34 mouse cellular contexts compared by ENCODE assay signal in genomic region chr4:89530050-89530911, GRCm38 (mm10).
DNase-seq lines count a peak whose midpoint lies in the region; ATAC-seq and TF ChIP-seq lines count a peak whose summit lies in the region.
"Had no signal": no experiment of that assay in that cellular context is flagged by ENCODE, and none has a peak within 500 bp of the region (broad histone marks: within the 10 kb centered on the region; RNA-seq: fewer than 3 reads in every experiment).

No protein-coding gene starts in this region.

- POLR2A ChIA-PET in Patski (lab: Charles Lee): interaction anchor here (0.9 kb wide), 1 partner anchor 393 kb away, joined by 4 read pairs; no protein-coding TSS in a partner anchor

- H3K79me2 ChIP-seq in C2C12 (ENCODE audit: control insufficient read depth, insufficient read depth) (no peaks in the 10 kb centered on the region), myocyte (ENCODE audit: control insufficient read depth, insufficient read depth) (no peaks in the 10 kb centered on the region)

- H3K36me3 ChIP-seq in C2C12 (ENCODE audit: control insufficient read depth, insufficient read depth) (no peaks in the 10 kb centered on the region), myocyte (ENCODE audit: control insufficient read depth, insufficient read depth) (no peaks in the 10 kb centered on the region)
- H3K36me3 ChIP-seq: embryonic facial prominence, embryonic 10.5 days; embryonic facial prominence, embryonic 15.5 days; forebrain, embryonic 12.5 days; heart, embryonic 12.5 days; hindbrain, embryonic 10.5 days; liver, embryonic 12.5 days; midbrain, embryonic 13.5 days had no signal

- ATAC-seq in Patski: peak; percentile 46
- ATAC-seq: forebrain, postnatal 0 days; hindbrain, embryonic 16.5 days; intestine, postnatal 0 days; liver, embryonic 12.5 days; lung, postnatal 0 days; midbrain, embryonic 13.5 days had no signal

- intact Hi-C loops in left cerebral cortex, postnatal 25 days (cut with DNase I): no loop called here
- intact Hi-C loops in left cerebral cortex, postnatal 10 days (cut with DNase I): no loop called here
- intact Hi-C loops in gastrocnemius, postnatal 36 days (cut with DNase I): no loop called here

- DNase-seq in left cerebral cortex, postnatal 25 days (ENCODE audit: low spot score in 2 of 2): peak; percentile 15 to 72
- no peak for DNase-seq in left cerebral cortex, postnatal 10 days (ENCODE audit: extremely low spot score in 1 of 2, low spot score in 2 of 2)
- no peak for DNase-seq in Patski (ENCODE audit: low read depth, low spot score)
- no peak for DNase-seq in adrenal gland, adult 18-20 months (ENCODE audit: low spot score in 2 of 2)
- DNase-seq in gastrocnemius, postnatal 36 days: no peak
- no peak for DNase-seq in testis, postnatal 14 days (ENCODE audit: low spot score)
- DNase-seq: adrenal gland, adult 8-10 months; cerebellum, adult 8-10 months; cerebellum, postnatal 25 days; forebrain, postnatal 0 days; gastrocnemius, adult 2 months; heart, adult 2 months; kidney, adult 9 months; kidney, postnatal 25 days; left cerebral cortex, postnatal 4 days; lung, adult 18-20 months; right cerebral cortex, postnatal 14 days; spleen, adult 18-20 months; thymus, adult 2 months; thymus, postnatal 4 days had no signal

- no peak for TF ChIP-seq POLR2A in myocyte (IDR thresholded peaks at IDR 0.05; ENCODE audit: insufficient read length, low read depth)

- no peak overlapping the region for H3ac ChIP-seq in C2C12 (ENCODE audit: control insufficient read depth, insufficient read length, low read depth)
- H3ac ChIP-seq in myocyte (ENCODE audit: control insufficient read depth, insufficient read length): no peak overlapping the region

- H3K79me3 ChIP-seq in C2C12 (ENCODE audit: low read depth): no peaks in the 10 kb centered on the region

- no peak for TF ChIP-seq CTCF in C2C12 (IDR thresholded peaks at IDR 0.05; ENCODE audit: control insufficient read depth, insufficient read depth, insufficient read length)
- TF ChIP-seq CTCF in Patski (IDR thresholded peaks at IDR 0.05): no peak

- H3K27me3 ChIP-seq in C2C12 (ENCODE audit: control insufficient read depth, insufficient read depth, insufficient read length) (no peaks in the 10 kb centered on the region), Patski (no peaks in the 10 kb centered on the region), myocyte (ENCODE audit: control insufficient read depth, insufficient read depth, insufficient read length) (no peaks in the 10 kb centered on the region)

- H3K4me3 ChIP-seq in C2C12 (ENCODE audit: insufficient read depth, poor library complexity, severe bottlenecking): no peak overlapping the region
- no peak overlapping the region for H3K4me3 ChIP-seq in myocyte
- H3K4me3 ChIP-seq: embryonic facial prominence, embryonic 10.5 days; embryonic facial prominence, embryonic 15.5 days; forebrain, embryonic 12.5 days; gastrocnemius, adult 2 months; heart, adult 2 months; heart, embryonic 12.5 days; hindbrain, embryonic 10.5 days; layer of hippocampus, adult 2 months; left cerebral cortex, adult 2 months; liver, embryonic 12.5 days; midbrain, embryonic 13.5 days had no signal

- H3K4me2 ChIP-seq in myocyte (ENCODE audit: low read depth): peak overlapping the region; percentile 57
- H3K4me2 ChIP-seq: embryonic facial prominence, embryonic 15.5 days; forebrain, embryonic 12.5 days; heart, embryonic 12.5 days; liver, embryonic 12.5 days; midbrain, embryonic 13.5 days had no signal

- CTCF ChIA-PET in Patski (lab: Charles Lee): interaction anchor here (0.8 to 1.5 kb wide), 3 partner anchors 16 to 385 kb away, joined by 3 to 4 read pairs (median 4); no protein-coding TSS in a partner anchor

- in situ Hi-C loops in Patski (cut with MboI; ENCODE audit: low pct_unique_long_range_greater_than_20kb): loop anchor here (10.0 kb wide), 1 partner anchor 165 kb away; no protein-coding TSS in a partner anchor

TF ChIP-seq in C2C12, 6 proteins besides CTCF, POLR2A, EP300 and RAD21:
- TF ChIP-seq CEBPB (IDR thresholded peaks at IDR 0.05; ENCODE audit: low read depth) (peak; percentile 44), MAX (IDR thresholded peaks at IDR 0.05) (no peak), MYOG (IDR thresholded peaks at IDR 0.05; ENCODE audit: control insufficient read depth, extremely low read depth, insufficient read length) (no peak), FOSL1 (IDR thresholded peaks at IDR 0.05; ENCODE audit: insufficient read depth, low read length, poor library complexity, severe bottlenecking) (peak; percentile 85), MYOD1 (IDR thresholded peaks at IDR 0.05; ENCODE audit: control insufficient read depth, insufficient read length, low read depth) (no peak)

TF ChIP-seq in myocyte, 11 proteins besides CTCF, POLR2A, EP300 and RAD21:
- TF ChIP-seq TCF12 (IDR thresholded peaks at IDR 0.05; ENCODE audit: insufficient read depth, poor library complexity, severe bottlenecking) (no peak), POLR2AphosphoS2 (IDR thresholded peaks at IDR 0.05; ENCODE audit: insufficient read length, low read depth) (no peak), E2F4 (IDR thresholded peaks at IDR 0.05; ENCODE audit: insufficient read depth) (no peak), MAX (IDR thresholded peaks at IDR 0.05; ENCODE audit: low read depth) (no peak), MYOG (IDR thresholded peaks at IDR 0.05; ENCODE audit: control insufficient read depth in 1 of 3, insufficient read depth in 1 of 3, insufficient read length in 2 of 3, low read depth in 2 of 3) (no peak), USF1 (IDR thresholded peaks at IDR 0.05; ENCODE audit: low read depth) (no peak), SRF (IDR thresholded peaks at IDR 0.05; ENCODE audit: control insufficient read depth, insufficient read length, low read depth) (no peak), MYOD1 (IDR thresholded peaks at IDR 0.05; ENCODE audit: control insufficient read depth in 1 of 3, insufficient read length in 2 of 3, low read depth in 2 of 3) (no peak), TCF3 (IDR thresholded peaks at IDR 0.05; ENCODE audit: insufficient read length, low read depth) (no peak), REST (IDR thresholded peaks at IDR 0.05; ENCODE audit: insufficient read depth, insufficient read length) (no peak), CEBPB (IDR thresholded peaks at IDR 0.05; ENCODE audit: insufficient read depth, poor library complexity, severe bottlenecking) (no peak)

Comparison
In these comparisons a context has a peak if more than half of its experiments do, and no peak if none do; other contexts are left out.
1. DNase-seq: peak in left cerebral cortex, postnatal 25 days (2 of 2); none in left cerebral cortex, postnatal 10 days (0 of 2), Patski (single experiment), adrenal gland, adult 18-20 months (0 of 2), gastrocnemius, postnatal 36 days (0 of 2) and testis, postnatal 14 days (single experiment).